Mouse (Mus musculus) urinary bladder, postnatal 4 days (tissue): Measurements from ENCODE around the gene Ptchd1.

Experiments
- DNase-seq, 2 experiments: peaks; one replicate each; pipeline ENCODE4 v3.0.0; 2021 to 2022; ENCODE audit warnings: low spot score in 2 of 2

Ptchd1 gene

GRCm38 (mm10) chrX:155623701-155624281 lies at the start of gene Ptchd1:
Gene Ptchd1 (minus strand): TSS chrX:155623814.
- DNase-seq, result no peak

GRCm38 (mm10) chrX:155657971-155658370 lies 34.4 kb upstream of the Ptchd1 start:
- no peak for DNase-seq

GRCm38 (mm10) chrX:155645975-155646374 lies 22.4 kb upstream of the Ptchd1 start:
- DNase-seq, result no peak

GRCm38 (mm10) chrX:155643975-155644374 lies 20.4 kb upstream of the Ptchd1 start:
- no peak for DNase-seq

GRCm38 (mm10) chrX:155625671-155626196 lies 2.1 kb upstream of the Ptchd1 start:
- DNase-seq, result no peak

- no peak for DNase-seq
These were observed 1.3 kb upstream of the Ptchd1 start for GRCm38 (mm10) chrX:155624895-155625294.

GRCm38 (mm10) chrX:155624341-155624841 lies 777 bp upstream of the Ptchd1 start, which contains the start of gene Gm15155:
Gene Gm15155 (plus strand): TSS chrX:155624741.
- no peak for DNase-seq

- DNase-seq, result no peak
These were observed 534 bp downstream of the Ptchd1 start for GRCm38 (mm10) chrX:155622961-155623599.

- no peak for DNase-seq
These were observed 1.1 kb downstream of the Ptchd1 start for GRCm38 (mm10) chrX:155622527-155622926.

GRCm38 (mm10) chrX:155601196-155601595 lies 22.4 kb downstream of the Ptchd1 start:
- no peak for DNase-seq

GRCm38 (mm10) chrX:155596390-155596789 lies 27.2 kb downstream of the Ptchd1 start:
- DNase-seq, result no peak

- no peak for DNase-seq
These were observed 28.9 kb downstream of the Ptchd1 start for GRCm38 (mm10) chrX:155594685-155595084.

GRCm38 (mm10) chrX:155592467-155592866 lies 31.1 kb downstream of the Ptchd1 start:
- no peak for DNase-seq

GRCm38 (mm10) chrX:155591490-155591889 lies 32.1 kb downstream of the Ptchd1 start:
- no peak for DNase-seq

- no peak for DNase-seq
These were observed 39.0 kb downstream of the Ptchd1 start for GRCm38 (mm10) chrX:155584586-155584985.

GRCm38 (mm10) chrX:155579791-155580190 lies 43.8 kb downstream of the Ptchd1 start:
- DNase-seq, result no peak

- DNase-seq, result no peak
These were observed 51.2 kb downstream of the Ptchd1 start for GRCm38 (mm10) chrX:155572396-155572795.

- no peak for DNase-seq
These were observed 79.8 kb downstream of the Ptchd1 start for GRCm38 (mm10) chrX:155543780-155544179.
